Mouse (Mus musculus) liver, adult 2 months (tissue): ENCODE results near the gene Gfm1.

Experiments used
- CTCF ChIP-seq: fragments of 200-500 bp; IDR thresholded peaks from 2 replicates; pipeline ENCODE4 v1.5.1; 2011; ENCODE audit warnings: low read depth, low read length, control low read depth
- POLR2A ChIP-seq: fragments of 200-500 bp; IDR thresholded peaks from 2 replicates; pipeline ENCODE4 v1.6.1; 2011; ENCODE audit warnings: low read length, control low read depth; ENCODE audit not compliant: insufficient read depth; ENCODE audit errors: extremely low read depth

DNA sequence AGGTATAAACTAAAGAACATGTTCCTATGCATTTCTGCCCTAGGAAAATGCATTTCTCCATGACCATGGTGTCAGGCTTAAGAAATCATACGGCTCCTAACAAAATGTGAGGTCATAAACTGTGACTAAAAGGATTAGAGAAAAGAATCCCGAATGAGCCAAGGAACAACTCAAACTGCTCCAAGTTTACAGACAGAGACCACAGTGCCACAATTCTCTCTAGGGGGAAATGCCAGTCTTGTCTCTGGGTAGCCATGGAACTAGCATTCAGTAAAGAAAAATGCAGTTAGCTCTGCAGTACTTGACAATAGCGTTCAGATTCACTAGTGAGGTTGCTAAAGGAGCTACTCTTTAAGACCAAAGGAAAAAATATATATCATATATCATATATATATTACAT is 30.0 kb downstream of the Gfm1 start:
- TF ChIP-seq CTCF (no peak), POLR2A (no peak)
